Mouse (Mus musculus) heart, embryonic 13.5 days (tissue): Measurements from ENCODE around the gene Cramp1l. TPM values are rescaled to one million over a fixed set of nuclear protein-coding genes. Genes with fewer than 3 reads are reported as not detected.
A peak's percentile ranks its signal among the peaks of the same experiment; 100 is the strongest.

Source experiments
- ATAC-seq: fragments of 200-750 bp; cut with Nextera tagmentation; 2 replicates; pipeline ENCODE4 v1.8.0; 2017; ENCODE audit warnings: moderate TSS enrichment; ENCODE audit not compliant: insufficient number of reproducible peaks, low FRiP score, low TSS enrichment; ENCODE audit errors: extremely low read depth
- H3K27ac ChIP-seq: fragments of 300-500 bp; sonication (generic); replicated peaks from 2 replicates; pipeline ENCODE4 v1.5.1; 2015; ENCODE audit warnings: moderate library complexity, mild to moderate bottlenecking, inconsistent platforms
- H3K27me3 ChIP-seq: fragments of 300-500 bp; sonication (generic); replicated peaks from 2 replicates; pipeline ENCODE4 v1.6.1; 2015; ENCODE audit warnings: mild to moderate bottlenecking, inconsistent platforms
- H3K36me3 ChIP-seq: fragments of 300-500 bp; sonication (generic); 2 replicates; pipeline ENCODE4 v1.6.1; 2015; ENCODE audit warnings: mild to moderate bottlenecking, inconsistent platforms
- H3K4me1 ChIP-seq: fragments of 300-500 bp; sonication (generic); 2 replicates; pipeline ENCODE4 v1.6.1; 2015; ENCODE audit warnings: inconsistent platforms
- H3K4me2 ChIP-seq: fragments of 300-500 bp; sonication (generic); 2 replicates; pipeline ENCODE4 v1.6.1; 2015; ENCODE audit warnings: inconsistent platforms, mild to moderate bottlenecking, moderate library complexity
- H3K4me3 ChIP-seq: fragments of 300-500 bp; sonication (generic); 2 replicates; pipeline ENCODE4 v1.5.1; 2015; ENCODE audit warnings: moderate library complexity, mild to moderate bottlenecking, inconsistent platforms
- H3K9ac ChIP-seq: fragments of 300-500 bp; sonication (generic); 2 replicates; pipeline ENCODE4 v1.6.1; 2015; ENCODE audit warnings: inconsistent platforms, mild to moderate bottlenecking, moderate library complexity
- H3K9me3 ChIP-seq: fragments of 300-500 bp; sonication (generic); 2 replicates; pipeline ENCODE4 v1.6.1; 2016; ENCODE audit warnings: inconsistent platforms
- WGBS: fragments of 180-500 bp; shearing (Covaris S2); methylation state at CpG from one replicate; pipeline ENCODE4 v1.1.7; 2015; ENCODE audit warnings: mixed read lengths; 5-methylcytosine and 5-hydroxymethylcytosine counted together
- polyA plus RNA-seq: library from polyadenylated mRNA; unstranded; fragments of >200 nt; fragmentation: Nextera tagmentation; extraction: Ambion mirVana; gene quantifications from 2 replicates; pipeline ENCODE4 v1.2.1, GENCODE M21; 2015

Cramp1l gene
- polyA plus RNA-seq = 4.0 and 4.4 TPM in 2 replicates

GRCm38 (mm10) chr17:25015655-25016291 lies at the start of gene Cramp1l, which contains the start of gene Ift140:
Gene Cramp1l (minus strand): TSS chr17:25015788.
Gene Ift140 (plus strand): TSS chr17:25016085.
- ATAC-seq = peak; percentile 97
- Histone ChIP-seq H3K4me3 (peak within 1 kb of the TSS; percentile 87), H3K36me3 (peaks cover 33% of the 10 kb centered on the region), H3K9ac (peak within 1 kb of the TSS; percentile 97), H3K4me1 (peaks cover 21% of the 10 kb centered on the region), H3K27ac (peak within 1 kb of the TSS; percentile 94), H3K9me3 (no peaks in the 10 kb centered on the region), H3K27me3 (no peaks in the 10 kb centered on the region), H3K4me2 (peak within 1 kb of the TSS; percentile 98)
- WGBS = under 1% methylated on average over 62 of the region's 62 CpGs

- no peak overlapping the region for H3K4me2 ChIP-seq
- peaks cover 57% of the 10 kb centered on the region for H3K4me1 ChIP-seq
- peak overlapping the region; percentile 61 for H3K27ac ChIP-seq
- H3K36me3 ChIP-seq = peaks cover 54% of the 10 kb centered on the region
- no peak for ATAC-seq
- H3K9me3 ChIP-seq = no peaks in the 10 kb centered on the region
- 75% methylated on average over 3 of the region's 3 CpGs for WGBS
- H3K4me3 ChIP-seq = no peak overlapping the region
- no peak overlapping the region for H3K9ac ChIP-seq
- no peaks in the 10 kb centered on the region for H3K27me3 ChIP-seq
These were observed 49.6 kb upstream of the Cramp1l start for GRCm38 (mm10) chr17:25065189-25065588.

- H3K9ac ChIP-seq = no peak overlapping the region
- H3K9me3 ChIP-seq = no peaks in the 10 kb centered on the region
- H3K4me1 ChIP-seq = peaks cover 57% of the 10 kb centered on the region
- WGBS = 34% methylated on average over 9 of the region's 9 CpGs
- no peak overlapping the region for H3K4me3 ChIP-seq
- peak; percentile 67; the same call in 1 of the 2 replicates for ATAC-seq
- peak overlapping the region; percentile 74 for H3K27ac ChIP-seq
- peak overlapping the region; percentile 16; the same call in 1 of the 2 replicates for H3K4me2 ChIP-seq
- H3K36me3 ChIP-seq = peaks cover 55% of the 10 kb centered on the region
- no peaks in the 10 kb centered on the region for H3K27me3 ChIP-seq
These were observed 48.8 kb upstream of the Cramp1l start for GRCm38 (mm10) chr17:25064351-25064750.

GRCm38 (mm10) chr17:25063872-25064271 lies 48.3 kb upstream of the Cramp1l start:
- no peak overlapping the region for H3K9ac ChIP-seq
- peak overlapping the region; percentile 74 for H3K27ac ChIP-seq
- H3K9me3 ChIP-seq = no peaks in the 10 kb centered on the region
- ATAC-seq = no peak
- 46% methylated on average over 12 of the region's 12 CpGs for WGBS
- peaks cover 53% of the 10 kb centered on the region for H3K4me1 ChIP-seq
- H3K36me3 ChIP-seq = peaks cover 54% of the 10 kb centered on the region
- peak overlapping the region; percentile 16; the same call in 1 of the 2 replicates for H3K4me2 ChIP-seq
- no peaks in the 10 kb centered on the region for H3K27me3 ChIP-seq
- H3K4me3 ChIP-seq = no peak overlapping the region

- H3K9ac ChIP-seq = no peak overlapping the region
- H3K27me3 ChIP-seq = no peaks in the 10 kb centered on the region
- no peak for ATAC-seq
- peak overlapping the region; percentile 74 for H3K27ac ChIP-seq
- WGBS = 89% methylated on average over 4 of the region's 4 CpGs
- no peaks in the 10 kb centered on the region for H3K9me3 ChIP-seq
- peaks cover 58% of the 10 kb centered on the region for H3K36me3 ChIP-seq
- peaks cover 46% of the 10 kb centered on the region for H3K4me1 ChIP-seq
- H3K4me2 ChIP-seq = no peak overlapping the region
- no peak overlapping the region for H3K4me3 ChIP-seq
These were observed 47.7 kb upstream of the Cramp1l start for GRCm38 (mm10) chr17:25063261-25063660.

- H3K4me3 ChIP-seq = no peak overlapping the region
- no peak overlapping the region for H3K4me2 ChIP-seq
- H3K4me1 ChIP-seq = no peaks in the 10 kb centered on the region
- peaks cover 86% of the 10 kb centered on the region for H3K36me3 ChIP-seq
- H3K9me3 ChIP-seq = no peaks in the 10 kb centered on the region
- H3K27ac ChIP-seq = no peak overlapping the region
- 80% methylated on average over 6 of the region's 6 CpGs for WGBS
- H3K9ac ChIP-seq = no peak overlapping the region
- H3K27me3 ChIP-seq = no peaks in the 10 kb centered on the region
- ATAC-seq = no peak
These were observed 41.5 kb upstream of the Cramp1l start for GRCm38 (mm10) chr17:25057041-25057440.

GRCm38 (mm10) chr17:25053274-25053673 lies 37.7 kb upstream of the Cramp1l start:
- WGBS = 77% methylated on average over 9 of the region's 9 CpGs
- H3K36me3 ChIP-seq = peaks cover 78% of the 10 kb centered on the region
- no peak for ATAC-seq
- H3K4me1 ChIP-seq = no peaks in the 10 kb centered on the region
- no peaks in the 10 kb centered on the region for H3K27me3 ChIP-seq
- H3K4me2 ChIP-seq = no peak overlapping the region
- no peak overlapping the region for H3K27ac ChIP-seq
- no peak overlapping the region for H3K4me3 ChIP-seq
- H3K9me3 ChIP-seq = no peaks in the 10 kb centered on the region
- H3K9ac ChIP-seq = no peak overlapping the region

GRCm38 (mm10) chr17:25047143-25047542 lies 31.6 kb upstream of the Cramp1l start:
- Histone ChIP-seq H3K9ac (no peak overlapping the region), H3K27me3 (no peaks in the 10 kb centered on the region), H3K27ac (no peak overlapping the region), H3K4me1 (no peaks in the 10 kb centered on the region), H3K36me3 (peaks cover 37% of the 10 kb centered on the region), H3K4me3 (no peak overlapping the region), H3K4me2 (no peak overlapping the region), H3K9me3 (no peaks in the 10 kb centered on the region)
- ATAC-seq = no peak
- 45% methylated on average over 5 of the region's 6 CpGs for WGBS

- Histone ChIP-seq H3K9ac (no peak overlapping the region), H3K27ac (no peak overlapping the region), H3K27me3 (no peaks in the 10 kb centered on the region), H3K4me1 (no peaks in the 10 kb centered on the region), H3K4me2 (no peak overlapping the region), H3K4me3 (no peak overlapping the region), H3K36me3 (peaks cover 30% of the 10 kb centered on the region), H3K9me3 (no peaks in the 10 kb centered on the region)
- no peak for ATAC-seq
- 86% methylated on average over 4 of the region's 4 CpGs for WGBS
These were observed 29.7 kb upstream of the Cramp1l start for GRCm38 (mm10) chr17:25045281-25045680.

GRCm38 (mm10) chr17:25044879-25045278 lies 29.3 kb upstream of the Cramp1l start:
- H3K4me2 ChIP-seq = no peak overlapping the region
- H3K9ac ChIP-seq = no peak overlapping the region
- H3K27ac ChIP-seq = no peak overlapping the region
- WGBS = 62% methylated on average over 7 of the region's 7 CpGs
- no peak overlapping the region for H3K4me3 ChIP-seq
- H3K36me3 ChIP-seq = peaks cover 29% of the 10 kb centered on the region
- H3K4me1 ChIP-seq = no peaks in the 10 kb centered on the region
- ATAC-seq = no peak
- no peaks in the 10 kb centered on the region for H3K9me3 ChIP-seq
- no peaks in the 10 kb centered on the region for H3K27me3 ChIP-seq

- H3K9ac ChIP-seq = no peak overlapping the region
- H3K27ac ChIP-seq = no peak overlapping the region
- no peak for ATAC-seq
- no peaks in the 10 kb centered on the region for H3K27me3 ChIP-seq
- H3K4me2 ChIP-seq = no peak overlapping the region
- no peak overlapping the region for H3K4me3 ChIP-seq
- H3K9me3 ChIP-seq = no peaks in the 10 kb centered on the region
- H3K4me1 ChIP-seq = peaks cover 3% of the 10 kb centered on the region; the same call in 1 of the 2 replicates
- H3K36me3 ChIP-seq = peaks cover 69% of the 10 kb centered on the region
- WGBS = 42% methylated on average over 4 of the region's 4 CpGs
These were observed 20.6 kb upstream of the Cramp1l start for GRCm38 (mm10) chr17:25036183-25036582.
